Comparison of ENCODE assay signal across 9 mouse cellular contexts in genomic region chr3:66986287-66986560, GRCm38 (mm10). TPM values are rescaled to one million over a fixed set of nuclear protein-coding genes. Genes with fewer than 3 reads are reported as not detected.
DNase-seq lines count a peak whose midpoint lies in the region; ATAC-seq and TF ChIP-seq lines count a peak whose summit lies in the region.
"Had no signal": no experiment of that assay in that cellular context is flagged by ENCODE, and none has a peak within 500 bp of the region (broad histone marks: within the 10 kb centered on the region; RNA-seq: fewer than 3 reads in every experiment).

No protein-coding gene starts in this region.

- ATAC-seq in embryonic facial prominence, embryonic 13.5 days (ENCODE audit: insufficient number of reproducible peaks, insufficient read depth, low FRiP score, low TSS enrichment, low read depth): no peak
- no peak for ATAC-seq in intestine, embryonic 16.5 days
- ATAC-seq in neural tube, embryonic 12.5 days (ENCODE audit: low FRiP score, low read depth): no peak

- intact Hi-C loops in left cerebral cortex, adult 2 months (cut with DNase I): loop anchor here (5.0 to 10.0 kb wide), 2 partner anchors 359 to 574 kb away; no protein-coding TSS in a partner anchor
- intact Hi-C loops in left cerebral cortex, postnatal 36 days (cut with DNase I): loop anchor here (10.0 kb wide), 2 partner anchors 359 to 571 kb away; no protein-coding TSS in a partner anchor

- peak overlapping the region; percentile 70 for H3K4me2 ChIP-seq in embryonic facial prominence, embryonic 13.5 days
- H3K4me2 ChIP-seq in intestine, embryonic 16.5 days (ENCODE audit: low read depth, low read length): peak overlapping the region; percentile 70
- H3K4me2 ChIP-seq in neural tube, embryonic 12.5 days (replicated peaks): peak overlapping the region; percentile 76

- H3K27me3 ChIP-seq in embryonic facial prominence, embryonic 13.5 days: peaks cover 22% of the 10 kb centered on the region
- peaks cover 11% of the 10 kb centered on the region for H3K27me3 ChIP-seq in intestine, embryonic 16.5 days (replicated peaks; ENCODE audit: control insufficient read depth, insufficient read depth, low read length)
- peaks cover 27% of the 10 kb centered on the region for H3K27me3 ChIP-seq in neural tube, embryonic 12.5 days (replicated peaks)

- H3K27ac ChIP-seq in left cerebral cortex, adult 2 months: peak overlapping the region; percentile 7; the same call in 1 of the 2 replicates
- H3K27ac ChIP-seq in embryonic facial prominence, embryonic 13.5 days: no peak overlapping the region
- H3K27ac ChIP-seq in intestine, embryonic 16.5 days (ENCODE audit: low read length): no peak overlapping the region
- H3K27ac ChIP-seq in neural tube, embryonic 12.5 days: no peak overlapping the region

- H3K9me3 ChIP-seq in embryonic facial prominence, embryonic 13.5 days: no peaks in the 10 kb centered on the region
- no peaks in the 10 kb centered on the region for H3K9me3 ChIP-seq in intestine, embryonic 16.5 days (ENCODE audit: control insufficient read depth, low read length)
- H3K9me3 ChIP-seq in neural tube, embryonic 12.5 days: no peaks in the 10 kb centered on the region

- no peaks in the 10 kb centered on the region for H3K36me3 ChIP-seq in embryonic facial prominence, embryonic 13.5 days
- no peaks in the 10 kb centered on the region for H3K36me3 ChIP-seq in intestine, embryonic 16.5 days (ENCODE audit: control insufficient read depth, insufficient read depth, low read length)
- H3K36me3 ChIP-seq in neural tube, embryonic 12.5 days: no peaks in the 10 kb centered on the region

- 4% methylated on average over 1 of the region's 1 CpGs for WGBS in embryonic facial prominence, embryonic 13.5 days
- WGBS in intestine, embryonic 16.5 days: 2% methylated on average over 1 of the region's 1 CpGs
- WGBS in neural tube, embryonic 12.5 days: 7% methylated on average over 1 of the region's 1 CpGs

- H3K9ac ChIP-seq in embryonic facial prominence, embryonic 13.5 days: peak overlapping the region; percentile 86
- peak overlapping the region; percentile 82 for H3K9ac ChIP-seq in intestine, embryonic 16.5 days (ENCODE audit: low read depth, low read length)
- peak overlapping the region; percentile 70 for H3K9ac ChIP-seq in neural tube, embryonic 12.5 days

- H3K4me1 ChIP-seq in embryonic facial prominence, embryonic 13.5 days: peaks cover 12% of the 10 kb centered on the region
- H3K4me1 ChIP-seq in intestine, embryonic 16.5 days (ENCODE audit: control insufficient read depth, insufficient read depth, low read length): peaks cover 15% of the 10 kb centered on the region
- H3K4me1 ChIP-seq in neural tube, embryonic 12.5 days: peaks cover 22% of the 10 kb centered on the region

- no peak for DNase-seq in left cerebral cortex, adult 2 months (ENCODE audit: extremely low spot score in 1 of 2, low spot score in 2 of 2)
- DNase-seq in left cerebral cortex, postnatal 36 days (ENCODE audit: low spot score in 2 of 2): no peak
- DNase-seq in layer of hippocampus, adult 11-12 months (ENCODE audit: low spot score): no peak
- no peak for DNase-seq in layer of hippocampus, adult 9-11 months
- no peak for DNase-seq in urinary bladder, postnatal 14 days (ENCODE audit: low spot score)

- peak overlapping the region; percentile 61 for H3K4me3 ChIP-seq in left cerebral cortex, adult 2 months
- peak overlapping the region; percentile 85 for H3K4me3 ChIP-seq in embryonic facial prominence, embryonic 13.5 days
- peak overlapping the region; percentile 90 for H3K4me3 ChIP-seq in intestine, embryonic 16.5 days (ENCODE audit: low read length)
- H3K4me3 ChIP-seq in neural tube, embryonic 12.5 days: peak overlapping the region; percentile 70

- no peak for TF ChIP-seq CTCF in left cerebral cortex, adult 2 months (IDR thresholded peaks at IDR 0.05)

RNA-seq across cellular contexts. Expression of gene Shox2, which starts 4.7 kb away (rescaled TPM):
- not detected for total RNA-seq in left cerebral cortex, adult 2 months (2021)
- total RNA-seq in left cerebral cortex, postnatal 36 days (2021): under 1 TPM in 1 of 2 experiments, not detected in 1; 0.17 TPM
- polyA plus RNA-seq in embryonic facial prominence, embryonic 13.5 days (2015; fragmentation: Nextera tagmentation; extraction: Ambion mirVana): 30.9 and 44.3 TPM in 2 replicates
- polyA plus RNA-seq in intestine, embryonic 16.5 days (2015; fragmentation: Nextera tagmentation; extraction: Ambion mirVana): 0.12 and 0.16 TPM in 2 replicates
- 28.4 and 28.9 TPM in 2 replicates for polyA plus RNA-seq in neural tube, embryonic 12.5 days (2016; fragmentation: Nextera tagmentation; extraction: Ambion mirVana)
- total RNA-seq: hematopoietic stem cell, adult 5-6 weeks had no signal

RNA-seq across cellular contexts. Expression of gene Rsrc1, which starts 5.0 kb away (rescaled TPM):
- total RNA-seq in left cerebral cortex, adult 2 months (2021): 10 to 100 TPM; 36.3 to 37.2 TPM
- 10 to 100 TPM; 31.9 to 36.0 TPM for total RNA-seq in left cerebral cortex, postnatal 36 days (2021)
- polyA plus RNA-seq in embryonic facial prominence, embryonic 13.5 days (2015; fragmentation: Nextera tagmentation; extraction: Ambion mirVana): 44.5 and 49.7 TPM in 2 replicates
- polyA plus RNA-seq in intestine, embryonic 16.5 days (2015; fragmentation: Nextera tagmentation; extraction: Ambion mirVana): 18.9 and 21.1 TPM in 2 replicates
- 37.9 and 46.7 TPM in 2 replicates for polyA plus RNA-seq in neural tube, embryonic 12.5 days (2016; fragmentation: Nextera tagmentation; extraction: Ambion mirVana)

Comparison
In these comparisons a context has a peak if more than half of its experiments do, and no peak if none do; other contexts are left out.
1. RNA of gene Shox2, which starts 4.7 kb away (polyA plus RNA-seq): 30.9 to 44.3 TPM in embryonic facial prominence, embryonic 13.5 days and 28.4 to 28.9 TPM in neural tube, embryonic 12.5 days; 0.12 to 0.16 TPM in intestine, embryonic 16.5 days; every median in the first group is over 10 times any median in the second.
2. Peak in every context shown above with its lines, with median percentiles within 50 percentile points of each other: H3K4me3 ChIP-seq, H3K4me2 ChIP-seq and H3K9ac ChIP-seq.